Mouse (Mus musculus) hindbrain, embryonic 15.5 days (tissue): ENCODE data around the gene Gemin2. TPM values are rescaled to one million over a fixed set of nuclear protein-coding genes. Genes with fewer than 3 reads are reported as not detected.
"Not testable (repeated sequence)": the region's sequence is repeated elsewhere in the genome, so short reads cannot be mapped to it uniquely, and the experiment has no call there.

Experiments
- ATAC-seq: fragments of 200-750 bp; cut with Nextera tagmentation; 2 replicates; pipeline ENCODE4 v1.8.0; 2017; ENCODE audit warnings: low read depth, moderate number of reproducible peaks, moderate TSS enrichment; ENCODE audit not compliant: low FRiP score
- H3K27ac ChIP-seq: fragments of 300-500 bp; sonication (generic); replicated peaks from 2 replicates; pipeline ENCODE4 v1.5.1; 2015; ENCODE audit warnings: mild to moderate bottlenecking, inconsistent platforms
- H3K27me3 ChIP-seq: fragments of 300-500 bp; sonication (generic); 2 replicates; pipeline ENCODE4 v1.6.1; 2015; ENCODE audit warnings: control low read depth, inconsistent platforms
- H3K36me3 ChIP-seq: fragments of 300-500 bp; sonication (generic); 2 replicates; pipeline ENCODE4 v1.6.1; 2015; ENCODE audit warnings: control low read depth, inconsistent platforms
- H3K4me1 ChIP-seq: fragments of 300-500 bp; sonication (generic); replicated peaks from 2 replicates; pipeline ENCODE4 v1.6.1; 2015; ENCODE audit warnings: control low read depth, inconsistent platforms
- H3K4me2 ChIP-seq: fragments of 300-500 bp; sonication (generic); 2 replicates; pipeline ENCODE4 v1.6.1; 2015; ENCODE audit warnings: moderate library complexity, mild to moderate bottlenecking, inconsistent platforms
- H3K4me3 ChIP-seq: fragments of 300-500 bp; sonication (generic); 2 replicates; pipeline ENCODE4 v1.5.1; 2015; ENCODE audit warnings: mild to moderate bottlenecking, inconsistent platforms
- H3K9ac ChIP-seq: fragments of 300-500 bp; sonication (generic); 2 replicates; pipeline ENCODE4 v1.6.1; 2015; ENCODE audit warnings: inconsistent platforms
- H3K9me3 ChIP-seq: fragments of 300-500 bp; sonication (generic); 2 replicates; pipeline ENCODE4 v1.6.1; 2016; ENCODE audit warnings: control low read depth, inconsistent platforms
- WGBS: fragments of 180-500 bp; shearing (Covaris S2); methylation state at CpG from one replicate; pipeline ENCODE4 v1.1.7; 2015; 5-methylcytosine and 5-hydroxymethylcytosine counted together
- polyA plus RNA-seq: library from polyadenylated mRNA; unstranded; fragments of >200 nt; fragmentation: Nextera tagmentation; extraction: Ambion mirVana; gene quantifications from 2 replicates; pipeline ENCODE4 v1.2.1, GENCODE M21; 2015

The Gemin2 gene
- 15.0 and 15.7 TPM in 2 replicates for polyA plus RNA-seq

DNA sequence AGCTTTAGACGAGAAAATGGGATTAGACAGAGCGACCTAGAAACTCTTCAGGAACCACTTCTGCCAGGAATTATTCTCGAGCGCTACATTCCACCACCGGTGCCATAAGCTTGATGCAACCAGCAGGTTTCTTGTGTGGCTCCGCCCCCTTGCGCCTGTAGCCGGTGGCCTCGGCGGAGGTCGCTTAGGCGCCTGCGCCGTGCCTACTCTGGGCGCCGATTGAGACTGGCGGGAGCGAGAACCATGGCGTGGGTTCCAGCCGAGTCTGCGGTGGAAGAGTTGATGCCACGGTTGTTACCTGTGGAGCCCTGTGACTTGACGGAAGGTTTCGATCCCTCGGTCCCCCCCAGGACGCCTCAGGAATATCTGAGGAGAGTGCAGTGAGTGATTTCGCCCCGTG lies at the start of gene Gemin2:
Gene Gemin2 (plus strand): TSS at position 160 of the 400 bp plus-strand sequence.
- no peaks in the 10 kb centered on the region for H3K27me3 ChIP-seq
- H3K4me1 ChIP-seq, result peaks cover 37% of the 10 kb centered on the region
- H3K4me3 ChIP-seq, result peak within 1 kb of the TSS; percentile 90
- peak within 1 kb of the TSS; percentile 80 for H3K27ac ChIP-seq
- peak within 1 kb of the TSS; percentile 69 for H3K9ac ChIP-seq
- H3K36me3 ChIP-seq, result peaks cover 7% of the 10 kb centered on the region; the same call in 1 of the 2 replicates
- peak; percentile 78 for ATAC-seq
- under 1% methylated on average over 28 of the region's 28 CpGs for WGBS
- H3K9me3 ChIP-seq, result no peaks in the 10 kb centered on the region
- peak within 1 kb of the TSS; percentile 82 for H3K4me2 ChIP-seq

DNA sequence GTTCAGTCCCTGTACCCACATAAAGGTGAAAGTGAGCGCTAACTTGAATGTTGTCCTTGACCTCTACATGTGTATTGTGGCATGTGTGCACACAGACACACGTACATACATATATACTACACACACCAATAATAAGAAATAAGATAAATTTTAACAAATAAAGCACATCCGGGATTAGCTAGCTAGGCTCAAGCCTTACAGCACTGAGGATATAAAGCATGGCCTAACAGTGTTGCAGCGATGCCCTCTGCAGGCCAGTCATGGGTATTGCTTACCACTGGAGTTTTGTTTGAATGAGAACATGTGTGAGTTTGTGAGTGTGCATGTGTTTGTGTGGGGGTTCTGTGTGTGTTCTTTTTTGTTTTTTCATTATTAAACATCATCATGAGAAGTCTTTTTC lies 48.6 kb upstream of the Gemin2 start:
- H3K4me1 ChIP-seq, result no peaks in the 10 kb centered on the region
- peaks cover 60% of the 10 kb centered on the region for H3K36me3 ChIP-seq
- no peak overlapping the region for H3K4me2 ChIP-seq
- no peaks in the 10 kb centered on the region for H3K9me3 ChIP-seq
- H3K4me3 ChIP-seq, result no peak overlapping the region
- 69% methylated on average over 4 of the region's 4 CpGs for WGBS
- H3K9ac ChIP-seq, result no peak overlapping the region
- peak; percentile 63; the same call in 1 of the 2 replicates for ATAC-seq
- H3K27ac ChIP-seq, result no peak overlapping the region
- no peaks in the 10 kb centered on the region for H3K27me3 ChIP-seq

DNA sequence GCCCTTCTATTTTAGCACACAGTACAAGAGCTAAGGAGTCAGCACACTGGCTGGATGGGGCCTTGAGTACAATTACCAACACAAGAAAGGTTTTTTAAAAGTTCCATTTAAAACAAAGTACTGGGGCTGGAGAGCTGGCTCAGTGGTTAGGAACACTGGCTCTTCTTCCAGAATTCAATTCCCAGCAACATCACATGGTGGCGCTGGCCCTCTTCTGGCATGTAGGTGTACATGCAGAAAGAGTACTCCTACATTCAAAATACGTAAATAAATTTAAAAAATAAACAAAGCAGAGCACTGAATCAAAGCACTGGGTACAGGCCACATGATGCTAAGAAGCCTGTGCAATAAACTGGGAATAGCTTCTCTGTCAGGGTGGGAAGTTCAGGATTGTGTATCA lies 36.2 kb upstream of the Gemin2 start:
- Histone ChIP-seq H3K4me1 (no peaks in the 10 kb centered on the region), H3K4me2 (no peak overlapping the region), H3K27me3 (no peaks in the 10 kb centered on the region), H3K4me3 (no peak overlapping the region), H3K36me3 (peaks cover 47% of the 10 kb centered on the region), H3K9me3 (no peaks in the 10 kb centered on the region), H3K9ac (no peak overlapping the region), H3K27ac (no peak overlapping the region)
- 76% methylated on average over 2 of the region's 2 CpGs for WGBS
- no peak for ATAC-seq

DNA sequence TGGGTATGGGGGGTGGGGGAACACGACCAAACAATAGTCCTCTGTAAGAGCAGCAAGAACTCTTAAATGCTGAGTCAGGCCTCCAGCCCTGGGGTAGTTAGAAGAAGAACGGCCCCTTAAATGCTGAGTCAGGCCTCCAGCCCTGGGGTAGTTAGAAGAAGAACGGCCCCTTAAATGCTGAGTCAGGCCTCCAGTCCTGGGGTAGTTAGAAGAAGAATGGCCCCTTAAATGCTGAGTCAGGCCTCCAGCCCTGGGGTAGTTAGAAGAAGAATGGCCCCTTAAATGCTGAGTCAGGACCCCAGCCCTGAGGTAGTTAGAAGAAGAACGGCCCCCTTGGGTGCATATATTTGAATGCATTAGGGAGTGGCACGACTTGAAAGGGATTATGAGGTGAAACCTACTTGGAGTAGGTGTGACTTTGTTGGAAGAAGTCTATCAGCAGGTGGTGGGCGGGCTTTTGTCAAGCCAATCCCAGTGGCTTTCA lies 32.0 kb upstream of the Gemin2 start:
- WGBS, result 76% methylated on average over 6 of the region's 6 CpGs
- not testable (repeated sequence) for H3K27ac ChIP-seq, ATAC-seq, H3K27me3 ChIP-seq, H3K4me1 ChIP-seq, H3K4me3 ChIP-seq, H3K4me2 ChIP-seq, H3K9me3 ChIP-seq, H3K9ac ChIP-seq
- peaks cover 63% of the 10 kb centered on the region for H3K36me3 ChIP-seq

DNA sequence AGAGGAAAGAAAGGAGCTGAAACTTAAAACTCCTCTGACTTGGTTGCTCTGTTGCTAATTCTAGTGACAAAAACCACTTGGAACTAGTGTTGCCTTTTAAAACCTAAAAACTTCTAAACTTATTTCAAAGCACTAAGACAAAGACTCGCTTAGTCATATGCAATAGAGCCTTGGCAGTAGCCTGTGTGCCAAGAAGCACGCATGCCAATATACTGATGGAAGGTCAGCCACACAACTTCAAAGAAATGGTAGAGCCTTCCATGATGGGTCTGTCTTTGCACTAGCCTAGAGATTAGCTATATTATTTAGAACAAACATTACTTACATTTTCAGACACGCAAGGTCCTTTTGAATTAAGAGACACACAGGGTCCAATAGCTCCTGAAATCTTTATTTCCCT lies 27.4 kb upstream of the Gemin2 start:
- no peaks in the 10 kb centered on the region for H3K27me3 ChIP-seq
- no peak for ATAC-seq
- no peak overlapping the region for H3K27ac ChIP-seq
- H3K9ac ChIP-seq, result no peak overlapping the region
- peaks cover 68% of the 10 kb centered on the region for H3K36me3 ChIP-seq
- no peaks in the 10 kb centered on the region for H3K4me1 ChIP-seq
- no peak overlapping the region for H3K4me2 ChIP-seq
- H3K4me3 ChIP-seq, result no peak overlapping the region
- over 99% methylated on average over 3 of the region's 3 CpGs for WGBS
- H3K9me3 ChIP-seq, result no peaks in the 10 kb centered on the region

DNA sequence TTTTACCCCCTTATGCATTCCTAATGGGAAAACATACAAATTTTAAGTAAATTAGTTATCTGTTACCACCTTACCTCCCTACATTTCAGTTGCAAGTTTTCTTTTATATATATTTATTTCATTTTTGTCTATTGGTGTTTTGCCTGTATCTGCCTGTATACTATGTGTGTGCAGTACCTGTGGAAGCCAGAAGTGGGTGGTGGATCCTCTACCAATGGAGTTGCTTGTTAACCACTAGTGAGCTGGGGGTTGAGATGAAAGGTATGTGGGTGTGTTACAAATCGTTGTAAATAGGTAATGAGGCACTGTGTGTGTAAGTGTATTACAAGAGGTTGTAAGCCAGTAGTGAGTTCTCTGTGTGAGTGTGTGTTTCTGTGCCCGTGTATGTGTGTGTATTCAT lies 2.7 kb upstream of the Gemin2 start:
- Histone ChIP-seq H3K27me3 (no peaks in the 10 kb centered on the region), H3K27ac (no peak overlapping the region), H3K9ac (no peak overlapping the region), H3K4me3 (peak overlapping the region; percentile 90), H3K4me1 (peaks cover 42% of the 10 kb centered on the region), H3K36me3 (peaks cover 14% of the 10 kb centered on the region), H3K9me3 (no peaks in the 10 kb centered on the region), H3K4me2 (peak overlapping the region; percentile 82)
- no peak for ATAC-seq
- 73% methylated on average over 2 of the region's 2 CpGs for WGBS

DNA sequence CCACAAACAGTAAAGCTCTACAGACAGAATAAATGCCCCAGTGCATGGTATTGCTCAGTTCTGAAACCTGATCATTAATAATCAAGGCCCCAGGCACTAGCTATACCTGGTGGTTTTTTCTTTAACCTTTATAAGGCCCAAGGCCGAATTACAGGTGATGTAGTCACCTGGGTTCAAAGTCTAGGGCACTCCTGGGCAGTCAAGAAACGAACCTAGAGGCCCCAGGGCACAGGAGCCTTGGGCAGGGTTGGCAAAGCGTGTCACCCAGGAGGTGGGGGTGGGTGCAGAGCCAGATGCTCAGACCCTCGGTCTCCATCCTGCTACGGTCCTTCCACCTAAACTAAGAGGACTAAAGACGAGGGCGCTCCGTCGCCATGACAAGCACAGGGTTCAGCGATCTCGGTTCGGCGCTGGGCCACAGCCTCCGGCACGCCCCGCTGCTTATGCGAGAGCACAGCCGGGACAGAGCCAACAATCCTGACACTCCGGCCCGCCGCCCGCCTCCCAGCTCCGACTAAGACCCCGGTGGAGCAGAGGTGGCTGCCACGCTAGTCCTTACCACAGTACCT lies 1.8 kb upstream of the Gemin2 start:
- H3K9ac ChIP-seq, result peak overlapping the region; percentile 76
- H3K4me3 ChIP-seq, result peak overlapping the region; percentile 90
- H3K4me1 ChIP-seq, result peaks cover 42% of the 10 kb centered on the region
- peaks cover 5% of the 10 kb centered on the region; the same call in 1 of the 2 replicates for H3K36me3 ChIP-seq
- no peaks in the 10 kb centered on the region for H3K9me3 ChIP-seq
- peak overlapping the region; percentile 82 for H3K4me2 ChIP-seq
- under 1% methylated on average over 25 of the region's 25 CpGs for whole genome bisulfite sequencing
- H3K27ac ChIP-seq, result peak overlapping the region; percentile 93
- no peak for ATAC-seq
- no peaks in the 10 kb centered on the region for H3K27me3 ChIP-seq

DNA sequence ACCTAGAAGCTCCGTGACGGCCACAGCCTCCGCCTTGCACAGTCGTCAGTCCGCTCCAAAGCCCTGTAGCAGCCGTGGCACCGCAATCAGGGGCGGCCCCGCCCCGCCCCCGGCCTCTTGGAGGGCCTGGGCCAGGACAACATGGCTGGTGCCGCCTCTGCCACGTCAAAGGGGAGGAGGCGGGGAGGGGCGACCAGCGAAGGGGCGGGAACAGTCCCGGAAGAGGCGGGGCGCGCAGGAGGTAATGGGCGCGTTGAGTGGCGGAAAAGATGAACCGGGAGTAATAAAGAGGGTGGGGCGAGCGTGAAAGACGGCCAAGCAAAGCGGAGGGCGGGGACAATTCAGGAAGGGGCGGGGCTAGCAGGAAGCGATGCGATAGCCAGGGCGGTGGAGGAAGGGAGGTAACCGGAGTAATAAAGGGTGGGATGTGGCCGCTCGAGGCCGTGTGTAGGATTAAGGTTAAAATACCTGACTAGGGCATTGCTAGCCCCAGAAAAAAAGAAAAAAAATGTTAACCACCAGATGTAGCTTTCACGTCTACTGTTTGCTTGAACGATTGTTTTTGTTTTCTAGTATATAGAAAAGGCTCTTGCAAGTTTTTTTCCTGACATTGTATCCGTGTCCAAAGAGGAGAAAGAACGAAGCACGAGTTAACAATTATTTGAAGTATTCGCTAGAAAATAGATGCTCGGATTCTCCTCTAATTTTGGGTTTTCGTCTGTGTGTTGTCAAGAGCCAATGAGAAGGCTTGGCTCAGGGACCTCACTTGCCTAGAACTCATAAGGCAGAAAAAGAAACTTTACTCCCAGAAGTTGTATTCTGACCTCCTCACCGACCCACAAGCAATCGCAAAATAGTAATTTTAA lies 1.1 kb upstream of the Gemin2 start, which contains the start of gene Sec23a:
Gene Sec23a (minus strand): TSS at position 174 of the 866 bp plus-strand sequence.
- peak within 1 kb of the TSS; percentile 93 for H3K27ac ChIP-seq
- H3K9ac ChIP-seq, result peak within 1 kb of the TSS; percentile 76
- WGBS, result under 1% methylated on average over 48 of the region's 48 CpGs
- peaks cover 42% of the 10 kb centered on the region for H3K4me1 ChIP-seq
- H3K4me2 ChIP-seq, result peak within 1 kb of the TSS; percentile 82
- no peaks in the 10 kb centered on the region for H3K36me3 ChIP-seq
- H3K9me3 ChIP-seq, result no peaks in the 10 kb centered on the region
- peak within 1 kb of the TSS; percentile 90 for H3K4me3 ChIP-seq
- no peaks in the 10 kb centered on the region for H3K27me3 ChIP-seq
- peak; percentile 98 for ATAC-seq

DNA sequence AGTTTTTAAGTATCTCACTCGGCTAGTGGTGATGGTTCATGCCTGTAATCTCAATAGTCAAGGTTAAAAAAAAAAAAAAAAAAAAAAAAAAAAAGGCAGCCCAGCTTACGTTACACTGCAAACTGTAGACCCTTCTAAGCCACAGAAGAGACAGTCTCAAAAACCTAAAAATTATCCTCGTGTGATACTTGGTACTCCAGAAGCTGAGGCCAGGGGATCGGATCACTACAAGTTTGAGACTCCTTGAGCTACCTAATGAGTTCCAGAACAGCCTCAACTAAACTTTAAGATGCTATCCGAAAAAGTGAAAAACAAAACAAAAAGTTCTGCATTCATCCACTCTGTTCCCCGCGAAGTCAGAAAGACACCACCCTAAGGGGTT lies 492 bp upstream of the Gemin2 start:
- ATAC-seq, result no peak
- Histone ChIP-seq H3K4me3 (peak overlapping the region; percentile 90), H3K9ac (peak overlapping the region; percentile 69; the same call in 1 of the 2 replicates), H3K27ac (peak overlapping the region; percentile 80), H3K9me3 (no peaks in the 10 kb centered on the region), H3K27me3 (no peaks in the 10 kb centered on the region), H3K4me2 (peak overlapping the region; percentile 82), H3K36me3 (peaks cover 2% of the 10 kb centered on the region; the same call in 1 of the 2 replicates), H3K4me1 (peaks cover 42% of the 10 kb centered on the region)
- 3% methylated on average over 7 of the region's 7 CpGs for WGBS

DNA sequence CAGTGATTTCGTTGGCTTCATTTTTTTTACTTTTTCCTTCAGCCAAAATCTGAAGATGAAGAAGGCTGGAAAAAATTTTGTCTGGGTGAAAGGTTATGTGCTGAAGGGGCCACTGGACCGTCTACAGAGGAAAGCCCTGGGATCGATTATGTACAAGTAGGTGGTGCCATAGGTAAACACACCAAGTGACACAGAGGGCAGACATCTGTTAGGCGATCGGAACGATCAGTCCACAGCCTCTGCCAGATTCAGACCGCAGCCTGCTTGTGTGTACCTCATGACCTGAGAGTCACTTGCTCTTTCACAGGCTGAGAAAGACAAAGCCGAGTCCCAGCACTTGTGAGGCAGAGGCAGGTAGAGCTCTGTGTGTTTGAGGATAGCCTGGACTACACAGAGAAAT lies 4.8 kb downstream of the Gemin2 start:
- no peak overlapping the region for H3K4me3 ChIP-seq
- ATAC-seq, result no peak
- no peak overlapping the region for H3K27ac ChIP-seq
- H3K4me1 ChIP-seq, result peaks cover 5% of the 10 kb centered on the region; the same call in 1 of the 2 replicates
- no peak overlapping the region for H3K9ac ChIP-seq
- 88% methylated on average over 8 of the region's 8 CpGs for WGBS
- peaks cover 31% of the 10 kb centered on the region for H3K36me3 ChIP-seq
- no peak overlapping the region for H3K4me2 ChIP-seq
- H3K27me3 ChIP-seq, result no peaks in the 10 kb centered on the region
- H3K9me3 ChIP-seq, result no peaks in the 10 kb centered on the region

DNA sequence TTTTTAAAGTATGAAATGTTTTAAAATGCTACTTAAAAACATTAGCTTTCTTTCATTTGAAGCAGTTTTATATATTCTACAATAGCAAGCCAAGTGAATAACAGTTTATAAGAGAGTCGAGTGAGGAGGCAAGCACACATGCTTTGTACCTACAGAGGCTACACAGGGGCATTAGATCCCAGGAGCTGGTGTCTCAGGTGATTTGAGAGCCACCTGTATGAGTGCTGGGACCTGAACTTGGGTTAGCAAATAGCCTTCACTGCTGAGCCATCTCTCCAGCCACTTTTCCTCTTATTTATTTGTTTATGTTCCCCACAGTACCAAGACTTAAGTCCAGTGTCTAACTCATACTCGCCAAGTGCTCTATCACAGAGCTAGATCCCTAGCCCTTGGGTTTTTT lies 6.7 kb downstream of the Gemin2 start:
- Histone ChIP-seq H3K4me3 (no peak overlapping the region), H3K9me3 (no peaks in the 10 kb centered on the region), H3K27ac (no peak overlapping the region), H3K4me1 (no peaks in the 10 kb centered on the region), H3K4me2 (no peak overlapping the region), H3K36me3 (peaks cover 39% of the 10 kb centered on the region), H3K27me3 (no peaks in the 10 kb centered on the region), H3K9ac (no peak overlapping the region)
- WGBS, result 95% methylated on average over 2 of the region's 2 CpGs
- ATAC-seq, result no peak

DNA sequence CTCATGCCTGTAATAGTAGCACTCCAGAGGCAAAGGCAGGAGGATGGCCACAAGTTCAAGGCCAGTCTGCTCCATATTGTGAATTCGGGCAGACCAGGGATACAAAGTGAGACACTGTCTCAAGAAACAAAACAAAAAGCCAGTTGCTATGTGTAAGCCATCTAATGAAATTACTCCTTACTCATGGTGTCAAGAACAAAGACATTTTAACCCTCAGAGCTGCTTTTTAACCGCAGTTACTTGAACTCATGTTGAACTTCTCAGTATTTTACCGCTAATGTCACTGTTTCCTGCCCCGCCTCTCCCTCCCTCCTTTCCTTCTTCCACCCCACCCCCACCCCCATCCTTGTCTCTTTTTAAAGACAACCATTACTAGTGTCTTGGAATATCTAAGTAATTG lies 8.1 kb downstream of the Gemin2 start:
- Histone ChIP-seq H3K9ac (no peak overlapping the region), H3K27me3 (no peaks in the 10 kb centered on the region), H3K9me3 (no peaks in the 10 kb centered on the region), H3K4me1 (no peaks in the 10 kb centered on the region), H3K4me3 (no peak overlapping the region), H3K36me3 (peaks cover 42% of the 10 kb centered on the region), H3K27ac (no peak overlapping the region), H3K4me2 (no peak overlapping the region)
- WGBS, result 92% methylated on average over 4 of the region's 4 CpGs
- ATAC-seq, result no peak
